Mouse (Mus musculus): Measurements from ENCODE around the gene Usp7. TPM values are rescaled to one million over a fixed set of nuclear protein-coding genes. Genes with fewer than 3 reads are reported as not detected.
A peak's percentile ranks its signal among the peaks of the same experiment; 100 is the strongest.

Gene Usp7
- polyA plus RNA-seq, 1 experiment from 2014 or later, result 61.4 TPM

GRCm38 (mm10) chr16:8725807-8726206 lies 66.3 kb downstream of the Usp7 start:
- 99% methylated on average over 2 of the region's 2 CpGs for WGBS

GRCm38 (mm10) chr16:8724031-8724430 lies 68.1 kb downstream of the Usp7 start:
- no peaks in the 10 kb centered on the region for H3K27me3 ChIP-seq (ENCODE audit: control insufficient read depth, insufficient read depth, low read length)
- no peaks in the 10 kb centered on the region for H3K4me1 ChIP-seq (ENCODE audit: control insufficient read depth, insufficient read depth, low read length)
- ATAC-seq (ENCODE audit: low read depth), result no peak
- no peaks in the 10 kb centered on the region for H3K36me3 ChIP-seq (ENCODE audit: control insufficient read depth, insufficient read depth, low read length)
- WGBS, result 91% methylated on average over 3 of the region's 3 CpGs
- no peak overlapping the region for H3K4me2 ChIP-seq (ENCODE audit: low read depth, low read length)
- no peak overlapping the region for H3K27ac ChIP-seq (ENCODE audit: low read depth, low read length)
- no peak overlapping the region for H3K4me3 ChIP-seq (ENCODE audit: low read depth, low read length)
- H3K9ac ChIP-seq (replicated peaks; ENCODE audit: low read depth, low read length), result no peak overlapping the region
- no peaks in the 10 kb centered on the region for H3K9me3 ChIP-seq (ENCODE audit: control insufficient read depth, low read length)

More at GRCm38 (mm10) chr16:8725807-8726206, 66.3 kb downstream of the Usp7 start:
- Histone ChIP-seq H3K9me3 (ENCODE audit: control insufficient read depth, low read length) (no peaks in the 10 kb centered on the region), H3K4me1 (ENCODE audit: control insufficient read depth, insufficient read depth, low read length) (0 out of 2 replicates have a peak, but pooled peaks cover 7% of the 10 kb centered on the region), H3K4me2 (ENCODE audit: low read depth, low read length) (no peak overlapping the region), H3K36me3 (ENCODE audit: control insufficient read depth, insufficient read depth, low read length) (no peaks in the 10 kb centered on the region), H3K9ac (replicated peaks; ENCODE audit: low read depth, low read length) (no peak overlapping the region), H3K27me3 (ENCODE audit: control insufficient read depth, insufficient read depth, low read length) (no peaks in the 10 kb centered on the region), H3K4me3 (ENCODE audit: low read depth, low read length) (no peak overlapping the region), H3K27ac (ENCODE audit: low read depth, low read length) (no peak overlapping the region)
- no peak for ATAC-seq (ENCODE audit: low read depth)

- 97% methylated on average over 4 of the region's 4 CpGs for WGBS
- 0 out of 2 replicates have a peak, but pooled peaks cover 4% of the 10 kb centered on the region for H3K36me3 ChIP-seq (ENCODE audit: control insufficient read depth, insufficient read depth, low read length)
- no peak overlapping the region for H3K27ac ChIP-seq (ENCODE audit: low read depth, low read length)
- no peak overlapping the region for H3K9ac ChIP-seq (replicated peaks; ENCODE audit: low read depth, low read length)
- H3K4me3 ChIP-seq (ENCODE audit: low read depth, low read length), result no peak overlapping the region
- no peak overlapping the region for H3K4me2 ChIP-seq (ENCODE audit: low read depth, low read length)
- H3K4me1 ChIP-seq (ENCODE audit: control insufficient read depth, insufficient read depth, low read length), result no peaks in the 10 kb centered on the region
- ATAC-seq (ENCODE audit: low read depth), result no peak
- no peaks in the 10 kb centered on the region for H3K9me3 ChIP-seq (ENCODE audit: control insufficient read depth, low read length)
- no peaks in the 10 kb centered on the region for H3K27me3 ChIP-seq (ENCODE audit: control insufficient read depth, insufficient read depth, low read length)
These were observed 71.7 kb downstream of the Usp7 start for GRCm38 (mm10) chr16:8720447-8720846.

- ATAC-seq (ENCODE audit: low read depth), result no peak
- Histone ChIP-seq H3K27ac (ENCODE audit: low read depth, low read length) (no peak overlapping the region), H3K4me2 (ENCODE audit: low read depth, low read length) (no peak overlapping the region), H3K4me1 (ENCODE audit: control insufficient read depth, insufficient read depth, low read length) (0 out of 2 replicates have a peak, but pooled peaks cover 3% of the 10 kb centered on the region), H3K4me3 (ENCODE audit: low read depth, low read length) (no peak overlapping the region), H3K9ac (replicated peaks; ENCODE audit: low read depth, low read length) (no peak overlapping the region), H3K36me3 (ENCODE audit: control insufficient read depth, insufficient read depth, low read length) (peaks cover 16% of the 10 kb centered on the region), H3K9me3 (ENCODE audit: control insufficient read depth, low read length) (no peaks in the 10 kb centered on the region), H3K27me3 (ENCODE audit: control insufficient read depth, insufficient read depth, low read length) (no peaks in the 10 kb centered on the region)
- 93% methylated on average over 10 of the region's 10 CpGs for WGBS
These were observed 74.4 kb downstream of the Usp7 start for GRCm38 (mm10) chr16:8717744-8718143.

GRCm38 (mm10) chr16:8716300-8716699 lies 75.8 kb downstream of the Usp7 start:
- Histone ChIP-seq H3K27me3 (ENCODE audit: control insufficient read depth, insufficient read depth, low read length) (no peaks in the 10 kb centered on the region), H3K36me3 (ENCODE audit: control insufficient read depth, insufficient read depth, low read length) (peaks cover 18% of the 10 kb centered on the region), H3K4me2 (ENCODE audit: low read depth, low read length) (no peak overlapping the region), H3K9me3 (ENCODE audit: control insufficient read depth, low read length) (no peaks in the 10 kb centered on the region), H3K4me1 (ENCODE audit: control insufficient read depth, insufficient read depth, low read length) (0 out of 2 replicates have a peak, but pooled peaks cover 3% of the 10 kb centered on the region), H3K9ac (replicated peaks; ENCODE audit: low read depth, low read length) (no peak overlapping the region), H3K27ac (ENCODE audit: low read depth, low read length) (no peak overlapping the region), H3K4me3 (ENCODE audit: low read depth, low read length) (no peak overlapping the region)
- WGBS, result 82% methylated on average over 6 of the region's 6 CpGs
- no peak for ATAC-seq (ENCODE audit: low read depth)

- Histone ChIP-seq H3K27me3 (ENCODE audit: control insufficient read depth, insufficient read depth, low read length) (no peaks in the 10 kb centered on the region), H3K27ac (ENCODE audit: low read depth, low read length) (no peak overlapping the region), H3K9me3 (ENCODE audit: control insufficient read depth, low read length) (no peaks in the 10 kb centered on the region), H3K9ac (replicated peaks; ENCODE audit: low read depth, low read length) (no peak overlapping the region), H3K4me2 (ENCODE audit: low read depth, low read length) (no peak overlapping the region), H3K4me1 (ENCODE audit: control insufficient read depth, insufficient read depth, low read length) (0 out of 2 replicates have a peak, but pooled peaks cover 3% of the 10 kb centered on the region), H3K4me3 (ENCODE audit: low read depth, low read length) (no peak overlapping the region), H3K36me3 (ENCODE audit: control insufficient read depth, insufficient read depth, low read length) (peaks cover 21% of the 10 kb centered on the region)
- ATAC-seq (ENCODE audit: low read depth), result no peak
- 76% methylated on average over 10 of the region's 10 CpGs for WGBS
These were observed 76.5 kb downstream of the Usp7 start for GRCm38 (mm10) chr16:8715513-8716080.

GRCm38 (mm10) chr16:8714851-8715250 lies 77.3 kb downstream of the Usp7 start:
- Histone ChIP-seq H3K9me3 (ENCODE audit: control insufficient read depth, low read length) (no peaks in the 10 kb centered on the region), H3K27ac (ENCODE audit: low read depth, low read length) (no peak overlapping the region), H3K36me3 (ENCODE audit: control insufficient read depth, insufficient read depth, low read length) (peaks cover 27% of the 10 kb centered on the region), H3K27me3 (ENCODE audit: control insufficient read depth, insufficient read depth, low read length) (no peaks in the 10 kb centered on the region), H3K9ac (replicated peaks; ENCODE audit: low read depth, low read length) (no peak overlapping the region), H3K4me2 (ENCODE audit: low read depth, low read length) (no peak overlapping the region), H3K4me3 (ENCODE audit: low read depth, low read length) (no peak overlapping the region), H3K4me1 (ENCODE audit: control insufficient read depth, insufficient read depth, low read length) (0 out of 2 replicates have a peak, but pooled peaks cover 3% of the 10 kb centered on the region)
- ATAC-seq (ENCODE audit: low read depth), result no peak
- WGBS, result 90% methylated on average over 5 of the region's 5 CpGs

- H3K27me3 ChIP-seq (ENCODE audit: control insufficient read depth, insufficient read depth, low read length), result no peaks in the 10 kb centered on the region
- H3K9ac ChIP-seq (replicated peaks; ENCODE audit: low read depth, low read length), result no peak overlapping the region
- no peak overlapping the region for H3K4me2 ChIP-seq (ENCODE audit: low read depth, low read length)
- H3K27ac ChIP-seq (ENCODE audit: low read depth, low read length), result no peak overlapping the region
- H3K9me3 ChIP-seq (ENCODE audit: control insufficient read depth, low read length), result no peaks in the 10 kb centered on the region
- no peak overlapping the region for H3K4me3 ChIP-seq (ENCODE audit: low read depth, low read length)
- H3K36me3 ChIP-seq (ENCODE audit: control insufficient read depth, insufficient read depth, low read length), result peaks cover 48% of the 10 kb centered on the region
- H3K4me1 ChIP-seq (ENCODE audit: control insufficient read depth, insufficient read depth, low read length), result 0 out of 2 replicates have a peak, but pooled peaks cover 3% of the 10 kb centered on the region
- peak; percentile 54; the same call in 1 of the 2 replicates for ATAC-seq (ENCODE audit: low read depth)
- 28% methylated on average over 9 of the region's 9 CpGs for WGBS
These were observed 80.1 kb downstream of the Usp7 start for GRCm38 (mm10) chr16:8711998-8712397.

GRCm38 (mm10) chr16:8700586-8700985 lies 91.5 kb downstream of the Usp7 start:
- Histone ChIP-seq H3K4me1 (ENCODE audit: control insufficient read depth, insufficient read depth, low read length) (no peaks in the 10 kb centered on the region), H3K9ac (replicated peaks; ENCODE audit: low read depth, low read length) (no peak overlapping the region), H3K27ac (ENCODE audit: low read depth, low read length) (no peak overlapping the region), H3K4me3 (ENCODE audit: low read depth, low read length) (no peak overlapping the region), H3K36me3 (ENCODE audit: control insufficient read depth, insufficient read depth, low read length) (peaks cover 86% of the 10 kb centered on the region), H3K9me3 (ENCODE audit: control insufficient read depth, low read length) (no peaks in the 10 kb centered on the region), H3K27me3 (ENCODE audit: control insufficient read depth, insufficient read depth, low read length) (no peaks in the 10 kb centered on the region), H3K4me2 (ENCODE audit: low read depth, low read length) (no peak overlapping the region)
- ATAC-seq (ENCODE audit: low read depth), result no peak
- WGBS, result 84% methylated on average over 3 of the region's 3 CpGs
